Mouse (Mus musculus) ES-Bruce4 (cell line): ENCODE measurements around the gene Col9a1.

Experiments used
- CTCF ChIP-seq: IDR thresholded peaks from one replicate; pipeline ENCODE4 v1.8.1; 2011; ENCODE audit warnings: low read depth, low read length
- EP300 ChIP-seq: IDR thresholded peaks from 2 replicates; pipeline ENCODE4 v1.6.1; 2011; ENCODE audit warnings: low read depth, low read length; ENCODE audit not compliant: insufficient read depth
- POLR2A ChIP-seq: IDR thresholded peaks from one replicate; pipeline ENCODE4 v1.8.1; 2011; ENCODE audit warnings: low read length; ENCODE audit not compliant: insufficient read depth

- TF ChIP-seq CTCF (no peak), POLR2A (no peak), EP300 (no peak)
These were observed 17.8 kb downstream of the Col9a1 start for GRCm38 (mm10) chr1:24195070-24195840.
